Mouse (Mus musculus) A20 (cell line): ENCODE measurements around the gene Mmd.

ENCODE experiments used
- DNase-seq: peaks from one replicate; pipeline ENCODE4 v3.0.0-alpha.2; 2011; ENCODE audit warnings: low read depth, low spot score

The Mmd gene

GRCm38 (mm10) chr11:90249025-90249650, at the start of gene Mmd:
Gene Mmd (plus strand): TSS chr11:90249456.
- DNase-seq = peak; percentile 99

GRCm38 (mm10) chr11:90200826-90201225, 48.4 kb upstream of the Mmd start:
- no peak for DNase-seq

DNA sequence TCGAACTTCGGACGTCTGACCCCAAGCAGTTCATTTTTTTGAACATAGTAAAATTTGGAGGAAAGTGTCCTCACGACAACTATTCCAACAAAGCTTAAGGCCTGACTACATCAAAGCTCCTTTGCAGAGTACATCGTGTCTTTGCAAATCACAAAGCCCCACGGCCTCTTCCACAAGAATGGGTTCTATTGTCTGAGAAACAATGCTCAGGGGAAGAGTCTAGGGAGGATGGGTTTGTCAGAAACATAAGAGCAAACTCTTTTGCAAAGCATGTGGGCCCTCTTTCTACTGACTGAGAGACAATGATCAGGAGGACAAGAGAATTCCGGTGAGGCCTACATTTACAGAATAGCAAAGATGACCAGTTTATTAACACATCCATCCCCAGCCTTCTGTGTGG, 35.0 kb upstream of the Mmd start:
- no peak for DNase-seq

DNA sequence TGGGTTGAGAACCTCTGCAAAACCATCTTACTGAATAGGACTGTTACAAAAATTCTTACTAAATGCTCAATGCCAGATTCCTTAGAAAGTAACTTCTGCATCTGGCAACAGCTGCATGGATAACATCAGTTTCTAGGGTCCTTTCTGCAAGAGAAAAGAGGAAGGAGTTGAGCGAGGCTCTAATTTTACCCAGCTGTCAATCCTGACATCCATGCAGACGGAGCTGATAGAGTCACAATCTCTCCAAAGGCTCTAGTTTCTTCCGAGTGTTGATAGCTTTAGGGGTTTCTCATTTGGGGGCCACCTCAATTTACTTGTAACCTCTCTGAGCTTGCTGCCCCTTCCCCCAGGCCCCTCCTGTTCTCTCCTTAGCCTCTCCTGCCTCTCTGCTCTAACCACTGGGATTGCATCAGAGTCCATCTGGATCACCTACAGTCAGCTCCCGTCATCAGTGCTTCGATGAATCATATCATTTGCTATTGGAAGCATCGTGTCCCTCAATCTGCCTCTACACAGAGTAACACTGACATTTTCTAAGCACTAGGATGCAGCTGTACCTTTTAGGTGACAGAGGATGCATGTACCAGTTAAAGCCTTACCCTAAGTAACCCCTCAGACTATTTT, 29.1 kb upstream of the Mmd start:
- DNase-seq = no peak

GRCm38 (mm10) chr11:90220750-90221149, 28.5 kb upstream of the Mmd start:
- DNase-seq = no peak

DNA sequence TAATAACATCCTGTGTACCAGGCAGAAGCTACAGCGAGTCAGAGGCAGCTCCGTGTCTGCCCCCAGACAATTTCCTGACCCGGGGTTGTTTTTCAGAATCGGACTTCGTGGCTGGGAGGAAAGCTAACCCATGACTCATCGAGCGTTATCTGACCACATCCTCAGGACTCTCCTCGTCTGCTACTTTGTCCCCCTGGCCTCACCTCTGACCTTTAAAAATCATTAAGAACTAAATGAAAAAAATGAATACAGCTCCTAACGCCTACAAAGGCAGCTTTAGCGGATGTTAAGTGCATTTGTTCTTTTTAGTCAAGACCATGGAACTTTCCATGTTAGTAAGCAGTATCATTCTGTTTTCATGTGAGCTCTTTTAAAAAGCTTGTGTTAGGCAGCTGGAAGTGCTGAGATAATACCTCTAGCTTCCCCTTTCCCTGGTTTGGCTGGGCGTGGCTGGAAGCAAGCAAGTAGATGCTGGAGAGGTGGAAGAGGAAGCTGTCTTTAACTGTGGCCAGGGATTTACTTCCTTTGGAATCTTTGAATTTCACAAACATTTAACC, 24.3 kb upstream of the Mmd start:
- no peak for DNase-seq

- DNase-seq = no peak
Measured at GRCm38 (mm10) chr11:90227000-90227922, 22.0 kb upstream of the Mmd start.

DNA sequence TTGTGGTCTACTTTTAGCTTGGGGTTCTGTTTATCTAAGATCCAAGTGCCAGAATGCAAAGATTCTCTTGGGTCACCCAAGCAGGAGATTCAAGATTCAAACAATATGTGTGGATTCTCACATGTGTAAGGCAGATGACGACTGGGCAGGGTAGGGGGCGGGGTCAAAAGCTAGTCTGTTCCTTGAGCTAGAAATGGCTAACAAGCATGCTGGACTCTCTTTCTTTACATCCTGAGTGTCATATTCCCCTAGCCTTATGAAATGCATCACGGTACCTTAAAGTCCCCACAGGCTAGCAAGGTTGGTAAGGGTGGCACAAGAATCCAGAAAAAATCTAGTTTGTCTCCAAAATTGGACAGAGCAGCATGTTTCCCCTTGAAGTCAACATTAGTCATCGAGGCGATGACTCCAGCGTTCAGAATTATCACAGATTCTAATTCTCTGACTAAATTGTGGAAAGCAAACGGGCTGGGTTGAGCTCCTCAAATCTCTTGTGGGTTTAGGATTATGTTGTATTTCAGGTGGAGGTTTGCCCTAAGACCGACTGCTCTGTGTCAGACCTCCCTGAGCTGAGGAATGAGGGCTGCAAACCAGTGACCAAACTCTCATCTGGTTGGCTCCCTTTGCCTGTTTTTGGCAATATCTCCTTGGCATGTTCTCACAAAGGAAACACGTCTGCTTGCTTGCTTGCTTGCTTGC, 20.9 kb upstream of the Mmd start:
- no peak for DNase-seq

- DNase-seq = no peak
Measured at GRCm38 (mm10) chr11:90229800-90230199, 19.5 kb upstream of the Mmd start.

- DNase-seq = no peak
Measured at GRCm38 (mm10) chr11:90230671-90231070, 18.6 kb upstream of the Mmd start.

- no peak for DNase-seq
Measured at GRCm38 (mm10) chr11:90231631-90232030, 17.6 kb upstream of the Mmd start.

GRCm38 (mm10) chr11:90232685-90233084, 16.6 kb upstream of the Mmd start:
- DNase-seq = no peak

DNA sequence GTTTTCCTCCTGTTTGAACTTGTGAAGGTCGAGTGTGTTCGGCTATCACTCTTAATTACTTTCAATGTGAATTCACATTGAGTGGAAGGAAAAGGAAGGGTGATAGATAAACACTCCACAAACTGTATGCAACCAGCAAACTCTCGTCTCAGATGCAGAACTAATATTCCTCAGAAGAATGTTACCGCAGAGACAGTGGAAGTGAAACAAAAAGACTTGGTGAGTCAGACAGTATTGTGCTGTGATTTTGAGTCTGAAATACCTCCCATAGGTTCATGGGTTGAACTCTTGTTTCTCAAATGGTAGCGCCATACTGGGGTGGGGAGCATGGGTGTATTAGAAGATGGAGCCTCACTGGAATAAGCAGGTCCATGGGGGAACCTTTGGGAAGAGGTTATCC, 14.0 kb upstream of the Mmd start:
- DNase-seq = peak; percentile 30

DNA sequence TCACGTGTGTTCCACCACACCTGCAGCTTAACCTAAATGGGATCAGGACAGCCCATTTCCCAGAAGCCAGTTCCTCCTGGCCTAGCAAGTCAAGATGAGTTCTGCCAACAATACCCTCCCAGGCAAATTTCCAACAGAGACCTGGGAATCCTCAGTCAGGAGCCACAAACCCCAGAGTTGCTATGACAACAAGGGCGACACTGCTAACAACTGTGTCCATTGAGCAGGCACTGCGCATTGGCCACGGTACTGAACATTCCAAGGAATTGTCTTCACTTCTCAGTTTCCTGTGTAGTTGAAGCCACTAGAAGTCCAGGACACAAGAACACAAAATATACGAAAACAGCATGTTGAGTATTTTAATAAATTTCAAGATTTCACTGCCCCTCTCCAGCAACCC, 11.6 kb upstream of the Mmd start:
- DNase-seq = no peak

DNA sequence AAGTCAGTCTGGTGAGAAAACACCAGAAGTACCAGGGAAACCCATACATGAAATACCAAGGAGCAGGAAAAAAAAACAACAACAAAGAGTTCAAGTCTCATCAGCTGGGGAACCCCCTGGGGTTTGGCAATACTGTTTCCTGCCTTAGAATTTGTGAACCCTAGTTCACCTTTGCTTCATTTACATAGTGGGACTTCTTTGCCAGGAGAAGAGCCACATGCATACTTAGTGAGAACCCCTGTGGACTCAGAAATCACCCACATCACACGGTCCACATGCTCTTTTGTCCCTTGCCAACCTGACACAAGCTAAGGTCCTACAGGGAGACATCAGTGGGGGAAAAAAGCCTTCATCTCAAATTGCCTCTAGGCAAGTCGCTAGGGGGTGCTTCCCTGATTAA, 10.6 kb upstream of the Mmd start:
- peak; percentile 37 for DNase-seq

DNA sequence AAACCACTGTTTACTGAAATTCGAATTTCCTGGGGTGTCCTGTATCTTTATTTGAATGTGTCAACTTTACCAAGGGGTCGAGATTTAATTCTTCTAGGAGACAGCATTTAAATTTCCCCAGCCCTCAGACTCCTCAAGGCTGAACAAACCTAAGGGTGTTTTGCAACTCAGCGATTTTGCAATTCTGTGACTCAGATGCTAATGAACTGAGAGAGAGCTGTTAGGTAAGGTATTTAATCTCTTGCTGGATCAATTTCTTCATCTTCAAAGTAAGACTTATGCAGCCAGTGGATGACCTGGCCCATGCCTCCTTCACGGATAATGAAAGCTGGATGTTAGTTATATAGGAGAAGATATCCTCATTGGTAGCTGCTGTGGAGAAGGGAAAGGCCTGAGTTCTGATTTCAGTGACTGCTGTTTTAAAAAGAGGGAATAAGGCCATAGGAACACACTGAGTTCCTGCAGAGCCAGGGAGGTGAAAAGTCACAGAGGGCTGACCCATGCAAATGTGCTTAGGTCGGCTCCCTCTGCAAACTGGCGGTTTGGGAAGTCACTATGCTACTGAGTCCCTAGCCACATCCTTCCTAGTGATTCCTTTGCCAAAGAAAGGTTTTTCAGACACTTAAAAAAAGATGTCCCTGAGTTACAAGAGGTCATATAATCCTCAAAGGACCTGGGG, 8.5 kb upstream of the Mmd start:
- no peak for DNase-seq

DNA sequence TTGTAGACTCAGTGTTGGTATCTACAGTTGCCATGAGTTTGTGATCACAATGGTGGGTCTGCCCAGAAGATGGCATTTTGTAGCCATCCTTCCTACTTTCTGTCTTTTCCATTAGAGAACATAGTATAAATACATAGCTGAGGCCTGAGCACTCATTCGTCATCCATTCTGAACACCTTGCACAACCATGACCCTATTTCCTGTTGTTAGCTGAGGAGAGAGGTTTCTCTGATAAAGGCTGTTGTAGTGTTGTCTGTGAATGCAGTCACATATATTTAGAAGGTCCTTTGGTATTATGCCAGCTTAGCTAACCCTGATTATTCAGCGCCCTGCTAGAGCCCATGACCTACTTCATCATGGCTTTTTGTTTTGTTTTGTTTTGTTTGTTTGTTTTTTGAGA, 7.4 kb upstream of the Mmd start:
- no peak for DNase-seq

DNA sequence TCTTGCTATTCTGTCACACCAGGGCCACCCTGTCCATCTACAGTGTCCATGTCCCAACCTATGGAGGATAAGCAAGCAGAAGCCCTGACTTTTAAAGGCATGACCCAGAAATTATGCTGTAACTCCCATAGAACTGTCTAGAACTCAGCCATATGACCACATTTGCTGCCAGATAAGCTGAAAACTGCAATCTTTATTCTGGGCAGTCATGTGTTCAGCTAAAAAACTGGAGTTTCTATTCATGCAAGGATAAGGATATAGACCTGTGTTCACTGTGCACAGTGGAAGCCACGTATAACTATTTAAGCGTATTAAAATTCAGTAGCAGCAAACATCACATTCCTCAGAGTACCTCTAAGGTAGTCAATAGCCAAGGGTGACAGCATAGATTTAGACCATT, 6.0 kb upstream of the Mmd start:
- DNase-seq = no peak

DNA sequence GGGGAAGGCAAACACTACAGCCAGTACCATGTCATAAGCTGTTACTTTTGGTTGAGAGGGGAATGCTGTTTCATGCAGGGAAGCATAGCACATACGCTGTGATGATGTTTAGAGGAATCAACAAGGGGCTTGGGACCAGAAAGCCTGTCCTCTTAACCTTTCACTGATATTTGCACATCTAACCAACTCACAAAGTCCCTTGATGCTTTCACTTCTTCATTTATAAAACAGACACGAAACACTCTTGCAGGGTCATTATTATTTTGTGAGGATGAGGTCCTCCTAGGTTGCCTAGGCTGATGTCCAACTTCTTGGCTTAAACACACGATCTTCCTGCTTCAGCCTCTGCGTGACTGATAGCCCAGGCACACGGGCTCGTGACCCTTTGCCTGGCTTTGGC, 3.6 kb upstream of the Mmd start:
- DNase-seq = peak; percentile 74

DNA sequence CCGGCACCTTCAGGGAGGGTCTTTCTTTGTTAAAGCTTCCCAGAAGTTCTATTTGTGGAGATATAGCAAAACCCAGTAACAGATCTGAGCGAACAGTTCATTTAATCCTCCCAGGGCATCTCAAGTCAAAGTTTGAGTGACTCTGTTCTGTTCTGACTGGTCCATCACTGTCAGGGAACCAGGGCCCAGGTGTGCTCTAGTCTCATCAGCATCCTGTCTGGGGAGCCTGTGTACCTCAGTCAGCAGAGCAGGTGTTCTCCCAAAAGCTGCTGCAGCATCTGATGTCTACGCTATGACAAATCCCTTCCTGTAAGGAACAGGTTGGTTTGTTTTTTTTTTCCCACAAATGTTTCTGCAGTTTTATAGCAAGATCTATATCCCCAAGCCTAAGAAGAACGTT, 2.6 kb upstream of the Mmd start:
- DNase-seq = peak; percentile 60

DNA sequence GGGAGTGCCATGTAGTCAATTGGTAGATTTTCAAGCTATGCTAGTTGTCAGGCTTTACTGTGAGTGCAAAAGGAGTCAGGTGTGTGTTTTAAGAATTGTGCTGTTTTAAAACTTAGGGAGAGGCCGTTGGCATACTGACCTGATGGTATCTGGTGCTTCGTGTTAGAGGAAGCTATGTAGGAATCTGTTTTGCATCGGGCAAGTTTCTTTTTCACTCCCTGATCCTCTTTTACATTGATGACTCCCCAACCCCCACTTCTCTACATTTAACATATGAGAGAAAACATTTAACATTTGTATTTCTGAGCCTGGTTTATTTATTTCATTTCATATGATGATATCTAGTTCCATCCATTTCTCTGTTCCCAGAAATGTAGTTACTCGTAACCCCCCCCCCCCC, 1.5 kb upstream of the Mmd start:
- peak; percentile 58 for DNase-seq
